Mouse (Mus musculus): ENCODE measurements around the gene Lrmda. TPM values are rescaled to one million over a fixed set of nuclear protein-coding genes. Genes with fewer than 3 reads are reported as not detected.

Gene Lrmda
- total RNA-seq, 2 experiments from 2014 or later: 6.8 to 9.1 TPM

- DNase-seq (ENCODE audit: low spot score in 2 of 2): no peak
Measured at GRCm38 (mm10) chr14:22921796-22922195, 902.3 kb downstream of the Lrmda start.

GRCm38 (mm10) chr14:22922571-22922970 is 903.1 kb downstream of the Lrmda start:
- no peak for DNase-seq (ENCODE audit: low spot score in 2 of 2)

- DNase-seq (ENCODE audit: low spot score in 2 of 2): no peak
Measured at GRCm38 (mm10) chr14:22923251-22923650, 903.7 kb downstream of the Lrmda start.

GRCm38 (mm10) chr14:22928263-22928662 is 908.8 kb downstream of the Lrmda start:
- no peak for DNase-seq (ENCODE audit: low spot score in 2 of 2)

GRCm38 (mm10) chr14:22928683-22929082 is 909.2 kb downstream of the Lrmda start:
- DNase-seq (ENCODE audit: low spot score in 2 of 2): no peak

- DNase-seq (ENCODE audit: low spot score in 2 of 2): no peak
Measured at GRCm38 (mm10) chr14:22929585-22929984, 910.1 kb downstream of the Lrmda start.

- DNase-seq (ENCODE audit: low spot score in 2 of 2): no peak
Measured at GRCm38 (mm10) chr14:22930488-22931046, 911.1 kb downstream of the Lrmda start.

- DNase-seq (ENCODE audit: low spot score in 2 of 2): no peak
Measured at GRCm38 (mm10) chr14:22931114-22931822, 911.8 kb downstream of the Lrmda start.

GRCm38 (mm10) chr14:22936701-22937100 is 917.2 kb downstream of the Lrmda start:
- no peak for DNase-seq (ENCODE audit: low spot score in 2 of 2)

GRCm38 (mm10) chr14:22940576-22940975 is 921.1 kb downstream of the Lrmda start:
- DNase-seq (ENCODE audit: low spot score in 2 of 2): no peak

- DNase-seq (ENCODE audit: low spot score in 2 of 2): no peak
Measured at GRCm38 (mm10) chr14:22942569-22942968, 923.1 kb downstream of the Lrmda start.

GRCm38 (mm10) chr14:22949466-22949865 is 930.0 kb downstream of the Lrmda start:
- DNase-seq (ENCODE audit: low spot score in 2 of 2): no peak

- no peak for DNase-seq (ENCODE audit: low spot score in 2 of 2)
Measured at GRCm38 (mm10) chr14:22952981-22953380, 933.5 kb downstream of the Lrmda start.

- DNase-seq (ENCODE audit: low spot score in 2 of 2): no peak
Measured at GRCm38 (mm10) chr14:22960166-22960565, 940.7 kb downstream of the Lrmda start.

GRCm38 (mm10) chr14:22964796-22965660 is 945.5 kb downstream of the Lrmda start:
- DNase-seq (ENCODE audit: low spot score in 2 of 2): no peak

GRCm38 (mm10) chr14:22968705-22969104 is 949.2 kb downstream of the Lrmda start:
- no peak for DNase-seq (ENCODE audit: low spot score in 2 of 2)

GRCm38 (mm10) chr14:22986736-22987135 is 967.2 kb downstream of the Lrmda start:
- no peak for DNase-seq (ENCODE audit: low spot score in 2 of 2)

- no peak for DNase-seq (ENCODE audit: low spot score in 2 of 2)
Measured at GRCm38 (mm10) chr14:22988090-22988669, 968.7 kb downstream of the Lrmda start.

GRCm38 (mm10) chr14:22995184-22995935 is 975.8 kb downstream of the Lrmda start:
- peak in 1 of 2 experiments; percentile 49 for DNase-seq (ENCODE audit: low spot score in 2 of 2)

GRCm38 (mm10) chr14:22998906-22999305 is 979.4 kb downstream of the Lrmda start:
- peak in 1 of 2 experiments; percentile 7 for DNase-seq (ENCODE audit: low spot score in 2 of 2)

GRCm38 (mm10) chr14:23011989-23012388 is 992.5 kb downstream of the Lrmda start:
- DNase-seq (ENCODE audit: low spot score in 2 of 2): no peak
